Mouse (Mus musculus) C2C12 (cell line): Measurements from ENCODE around the gene Bri3. TPM values are rescaled to one million over a fixed set of nuclear protein-coding genes. Genes with fewer than 3 reads are reported as not detected.

ENCODE experiments used
- H3K27me3 ChIP-seq: one replicate; pipeline ENCODE4 v1.6.1; 2011; ENCODE audit not compliant: control insufficient read depth, insufficient read depth, insufficient read length
- H3K36me3 ChIP-seq: one replicate; pipeline ENCODE4 v1.6.1; 2011; ENCODE audit not compliant: control insufficient read depth, insufficient read depth
- H3K4me3 ChIP-seq: one replicate; pipeline ENCODE4 v1.5.1; 2011; ENCODE audit warnings: mild to moderate bottlenecking, control low read depth; ENCODE audit not compliant: poor library complexity, insufficient read depth, severe bottlenecking
- H3K79me2 ChIP-seq: one replicate; pipeline ENCODE4 v1.6.1; 2011; ENCODE audit not compliant: control insufficient read depth, insufficient read depth
- H3K79me3 ChIP-seq: one replicate; pipeline ENCODE4 v1.6.1; 2011; ENCODE audit warnings: low read depth, control low read depth
- H3ac ChIP-seq: one replicate; pipeline ENCODE3; 2011; ENCODE audit warnings: low read depth; ENCODE audit not compliant: control insufficient read depth, insufficient read length
- CEBPB ChIP-seq: IDR thresholded peaks from one replicate; pipeline ENCODE4 v1.6.1; 2011; ENCODE audit warnings: low read depth, mild to moderate bottlenecking, control low read depth, moderate library complexity
- CTCF ChIP-seq: IDR thresholded peaks from one replicate; pipeline ENCODE4 v1.5.1; 2011; ENCODE audit not compliant: control insufficient read depth, insufficient read depth, insufficient read length
- FOSL1 ChIP-seq: IDR thresholded peaks from one replicate; pipeline ENCODE4 v1.8.0; 2011; ENCODE audit warnings: mild to moderate bottlenecking, low read length; ENCODE audit not compliant: poor library complexity, insufficient read depth, severe bottlenecking
- MAX ChIP-seq: IDR thresholded peaks from one replicate; pipeline ENCODE4 v1.6.1; 2011; ENCODE audit warnings: mild to moderate bottlenecking, control low read depth
- MYOD1 ChIP-seq: IDR thresholded peaks from one replicate; pipeline ENCODE4 v1.6.1; 2011; ENCODE audit warnings: low read depth; ENCODE audit not compliant: control insufficient read depth, insufficient read length
- MYOG ChIP-seq: IDR thresholded peaks from one replicate; pipeline ENCODE4 v1.6.1; 2011; ENCODE audit not compliant: control insufficient read depth, insufficient read length; ENCODE audit errors: extremely low read depth
- USF1 ChIP-seq: IDR thresholded peaks from one replicate; pipeline ENCODE4 v1.6.1; 2011; ENCODE audit warnings: low read depth, mild to moderate bottlenecking, control low read depth, moderate library complexity
- polyA plus RNA-seq: library from polyadenylated mRNA; unstranded; fragments of >200 nt; fragmentation: generic; extraction: Trizol; gene quantifications from one replicate; pipeline ENCODE4 v1.2.1, GENCODE M21; 2012; ENCODE audit warnings: missing spikeins

The Bri3 gene
- polyA plus RNA-seq, 1 experiment, result 121 TPM

GRCm38 (mm10) chr5:144238969-144239368 is 5.3 kb upstream of the Bri3 start:
- Histone ChIP-seq H3K27me3 (no peaks in the 10 kb centered on the region), H3K4me3 (no peak overlapping the region), H3K36me3 (no peaks in the 10 kb centered on the region), H3K79me2 (no peaks in the 10 kb centered on the region), H3K79me3 (no peaks in the 10 kb centered on the region), H3ac (no peak overlapping the region)
- TF ChIP-seq MYOD1, result no peak
- TF ChIP-seq USF1, result no peak
- no peak for TF ChIP-seq FOSL1
- TF ChIP-seq CTCF, result no peak
- TF ChIP-seq CEBPB, result no peak
- no peak for TF ChIP-seq MAX
- TF ChIP-seq MYOG, result no peak

DNA sequence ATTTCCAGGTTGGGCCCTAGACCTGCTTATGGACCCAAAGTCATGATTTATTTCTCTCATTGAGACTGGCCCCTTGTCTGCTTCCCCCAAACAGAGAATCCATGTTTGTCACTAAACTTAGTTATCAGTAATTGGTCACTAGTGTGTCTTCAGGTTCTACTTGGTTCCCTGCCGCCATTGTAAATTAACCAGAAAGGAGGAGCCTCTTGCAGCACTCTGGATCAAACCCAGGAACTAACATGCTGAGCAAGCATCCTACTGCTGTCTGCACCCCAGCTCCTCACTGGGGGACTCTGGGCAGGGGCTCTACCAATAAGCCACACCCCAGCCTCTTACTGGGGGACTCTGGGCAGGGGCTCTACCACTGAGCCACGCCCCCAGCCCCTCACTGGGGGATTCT is 1.4 kb downstream of the Bri3 start:
- no peaks in the 10 kb centered on the region for H3K27me3 ChIP-seq
- no peaks in the 10 kb centered on the region for H3K36me3 ChIP-seq
- H3K79me3 ChIP-seq, result peaks cover 3% of the 10 kb centered on the region
- no peaks in the 10 kb centered on the region for H3K79me2 ChIP-seq
- H3K4me3 ChIP-seq, result no peak overlapping the region
- TF ChIP-seq MAX, result no peak
- no peak overlapping the region for H3ac ChIP-seq

- Histone ChIP-seq H3K79me3 (peaks cover 3% of the 10 kb centered on the region), H3K4me3 (no peak overlapping the region), H3K36me3 (no peaks in the 10 kb centered on the region), H3K79me2 (no peaks in the 10 kb centered on the region), H3ac (no peak overlapping the region), H3K27me3 (no peaks in the 10 kb centered on the region)
- TF ChIP-seq MYOG (no peak), MAX (no peak), FOSL1 (no peak), CEBPB (no peak), CTCF (no peak), USF1 (no peak), MYOD1 (no peak)
Measured at GRCm38 (mm10) chr5:144246669-144247068, 2.4 kb downstream of the Bri3 start.

DNA sequence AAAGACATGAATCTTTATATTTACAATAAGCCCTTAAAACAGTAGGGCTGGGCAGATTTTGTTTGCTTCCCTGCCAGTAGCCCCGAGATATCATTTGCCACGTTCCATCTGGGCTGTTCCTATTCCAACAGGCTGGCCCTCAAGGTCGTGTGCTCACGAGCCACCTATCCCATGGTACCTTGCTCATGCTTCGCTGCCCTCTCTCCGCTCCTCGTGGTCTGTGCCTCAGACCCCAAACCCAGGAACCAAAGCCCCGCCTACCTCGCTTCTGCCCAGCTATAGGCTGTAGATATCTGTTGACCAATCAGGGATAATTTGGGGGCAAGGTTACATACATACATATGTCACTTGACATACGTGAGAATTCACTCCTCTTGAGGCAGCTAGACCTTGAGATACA is 3.1 kb downstream of the Bri3 start:
- TF ChIP-seq MAX (no peak), MYOD1 (no peak), FOSL1 (no peak), CTCF (no peak), MYOG (no peak), CEBPB (no peak), USF1 (no peak)
- H3K4me3 ChIP-seq, result no peak overlapping the region
- no peak overlapping the region for H3ac ChIP-seq
- no peaks in the 10 kb centered on the region for H3K36me3 ChIP-seq
- no peaks in the 10 kb centered on the region for H3K27me3 ChIP-seq
- peaks cover 3% of the 10 kb centered on the region for H3K79me3 ChIP-seq
- H3K79me2 ChIP-seq, result no peaks in the 10 kb centered on the region

DNA sequence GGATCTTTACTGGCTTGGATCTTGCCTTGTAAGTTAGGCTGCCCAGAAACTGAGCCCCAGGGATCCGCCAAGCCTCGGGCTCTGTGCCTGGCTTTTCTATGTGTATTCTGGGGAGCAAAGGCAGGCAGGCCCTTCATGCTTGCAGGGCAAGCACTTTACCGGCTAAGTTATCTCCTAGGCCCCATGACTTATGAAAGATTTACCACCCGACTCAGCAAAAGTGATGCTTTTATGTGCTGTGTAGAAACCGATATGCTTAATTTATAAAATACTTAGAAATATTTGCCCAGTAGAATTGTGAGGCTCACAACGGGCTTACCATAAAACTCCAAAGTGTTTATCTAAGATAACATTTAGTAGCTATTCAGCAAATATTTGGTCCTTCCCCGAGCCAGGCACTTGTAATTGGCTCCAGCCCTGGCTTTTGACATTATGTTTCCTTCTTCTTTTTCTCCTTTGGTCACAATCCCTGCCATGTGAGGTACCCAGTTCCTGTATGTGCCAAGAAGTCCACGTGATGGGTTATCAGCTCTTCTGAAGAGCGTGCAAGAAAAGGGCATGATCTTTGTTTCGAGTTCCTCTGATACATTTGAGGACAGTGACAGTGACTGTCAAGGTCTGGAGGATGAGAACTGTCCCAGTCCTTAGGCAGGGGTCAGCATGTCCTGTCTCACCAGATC is 3.8 kb downstream of the Bri3 start:
- TF ChIP-seq CEBPB, result no peak
- no peak for TF ChIP-seq USF1
- TF ChIP-seq MYOG, result no peak
- peaks cover 3% of the 10 kb centered on the region for H3K79me3 ChIP-seq
- H3K36me3 ChIP-seq, result no peaks in the 10 kb centered on the region
- H3K79me2 ChIP-seq, result no peaks in the 10 kb centered on the region
- no peaks in the 10 kb centered on the region for H3K27me3 ChIP-seq
- no peak overlapping the region for H3K4me3 ChIP-seq
- H3ac ChIP-seq, result no peak overlapping the region

DNA sequence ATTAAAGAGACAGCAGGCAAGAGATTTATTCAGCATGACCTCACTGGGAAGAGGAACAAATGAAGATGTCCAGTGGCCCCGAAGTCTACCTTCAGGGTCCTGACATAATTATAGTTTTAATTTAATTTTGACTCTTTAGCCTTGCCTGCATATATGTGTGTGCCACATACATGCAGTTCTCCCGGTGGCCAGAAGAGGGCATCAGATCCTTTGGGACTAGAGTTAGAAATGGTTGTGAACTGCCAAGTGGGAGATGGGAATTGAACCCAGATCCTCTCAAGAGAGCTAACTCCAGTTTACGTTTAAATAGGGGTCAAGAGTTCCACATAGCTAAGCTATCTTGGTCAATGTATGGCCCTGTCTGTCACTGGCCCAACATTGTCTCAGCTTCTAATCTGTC is 5.6 kb downstream of the Bri3 start:
- no peak overlapping the region for H3ac ChIP-seq
- H3K79me3 ChIP-seq, result peaks cover 5% of the 10 kb centered on the region
- no peaks in the 10 kb centered on the region for H3K36me3 ChIP-seq
- no peaks in the 10 kb centered on the region for H3K27me3 ChIP-seq
- TF ChIP-seq MYOD1, result no peak
- no peak for TF ChIP-seq MYOG
- no peak for TF ChIP-seq MAX
- no peak for TF ChIP-seq FOSL1
- TF ChIP-seq CTCF, result no peak
- no peak overlapping the region for H3K4me3 ChIP-seq
- no peaks in the 10 kb centered on the region for H3K79me2 ChIP-seq
